Mouse (Mus musculus) thymus, adult 18-20 months (tissue): ENCODE results near the gene Wdr62.

ENCODE experiments used
- DNase-seq, 2 experiments: peaks; one replicate each; pipeline ENCODE4 v3.0.0; 2022; ENCODE audit warnings: mixed read lengths in 2 of 2

Wdr62 gene

DNA sequence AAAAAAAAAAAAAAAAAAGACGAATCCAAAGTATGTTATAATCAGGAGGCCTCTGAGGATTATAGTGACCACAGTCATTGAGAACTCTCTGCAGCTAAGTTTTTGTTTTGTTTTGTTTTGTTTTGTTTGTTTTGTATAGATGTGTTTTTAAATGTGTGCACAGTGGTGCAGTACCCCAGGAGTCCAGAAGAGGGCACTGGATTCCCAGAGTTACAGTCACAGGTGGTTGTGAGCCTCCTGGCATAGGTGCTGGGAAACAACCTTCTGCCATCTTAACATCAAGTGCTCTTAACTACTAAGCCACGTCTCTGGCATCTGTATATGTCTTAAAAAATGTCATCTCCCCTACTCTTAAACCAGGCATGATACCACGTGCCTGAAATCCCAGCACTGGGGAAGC, 20.7 kb upstream of the Wdr62 start:
- DNase-seq: no peak

DNA sequence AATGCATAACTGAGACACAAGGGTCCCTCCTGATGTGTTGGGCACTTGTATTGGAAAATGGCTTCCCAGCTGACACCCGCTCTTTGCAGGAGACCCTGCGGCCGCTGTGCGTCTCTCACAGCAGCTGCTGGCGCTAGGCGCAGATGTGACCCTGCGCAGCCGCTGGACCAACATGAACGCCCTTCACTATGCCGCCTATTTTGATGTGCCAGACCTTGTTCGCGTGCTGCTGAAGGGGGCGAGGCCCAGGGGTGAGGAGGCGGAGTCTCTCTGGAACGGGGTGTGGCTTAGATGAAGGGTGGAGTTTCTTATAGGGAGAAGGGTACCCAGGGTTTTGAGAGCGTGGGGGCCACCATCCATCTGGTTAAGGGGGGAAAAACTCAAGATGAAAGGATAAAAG, 17.0 kb upstream of the Wdr62 start:
- no peak for DNase-seq

DNA sequence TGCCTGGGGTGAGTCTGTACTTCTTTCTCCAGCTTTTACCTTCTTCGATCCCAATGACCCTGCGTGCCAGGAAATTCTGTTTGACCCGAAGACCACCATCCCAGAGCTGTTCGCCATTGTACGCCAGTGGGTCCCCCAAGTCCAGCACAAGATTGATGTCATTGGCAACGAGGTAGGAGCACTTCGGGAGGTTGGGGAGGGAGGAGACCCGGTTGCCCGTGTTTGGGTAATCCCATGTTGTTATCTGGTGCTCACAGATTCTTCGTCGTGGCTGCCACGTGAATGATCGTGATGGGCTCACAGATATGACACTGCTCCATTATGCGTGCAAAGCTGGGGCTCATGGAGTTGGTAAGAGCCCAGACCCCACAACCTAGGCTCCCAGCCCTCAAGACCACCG, 16.6 kb upstream of the Wdr62 start:
- DNase-seq: no peak

DNA sequence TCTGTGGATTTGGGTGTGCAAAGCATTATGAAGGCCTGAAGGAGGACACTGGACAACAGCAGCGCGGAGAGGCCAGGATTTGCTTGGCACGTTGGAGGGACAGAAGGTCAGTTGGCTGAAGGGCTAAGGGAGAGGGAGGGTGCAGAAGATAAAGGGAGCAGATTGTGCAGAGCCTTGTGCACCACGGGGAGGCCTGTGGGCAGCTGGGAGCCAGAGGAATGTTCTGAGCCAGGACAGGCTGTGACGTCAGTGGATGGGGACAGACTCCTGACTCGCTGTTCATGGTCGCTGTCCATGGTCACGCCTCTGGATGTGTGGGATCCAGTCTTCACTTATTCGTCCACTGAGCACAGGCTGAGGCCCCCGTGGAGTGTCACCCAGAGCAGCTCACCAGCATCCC, 14.9 kb upstream of the Wdr62 start:
- DNase-seq: no peak

DNA sequence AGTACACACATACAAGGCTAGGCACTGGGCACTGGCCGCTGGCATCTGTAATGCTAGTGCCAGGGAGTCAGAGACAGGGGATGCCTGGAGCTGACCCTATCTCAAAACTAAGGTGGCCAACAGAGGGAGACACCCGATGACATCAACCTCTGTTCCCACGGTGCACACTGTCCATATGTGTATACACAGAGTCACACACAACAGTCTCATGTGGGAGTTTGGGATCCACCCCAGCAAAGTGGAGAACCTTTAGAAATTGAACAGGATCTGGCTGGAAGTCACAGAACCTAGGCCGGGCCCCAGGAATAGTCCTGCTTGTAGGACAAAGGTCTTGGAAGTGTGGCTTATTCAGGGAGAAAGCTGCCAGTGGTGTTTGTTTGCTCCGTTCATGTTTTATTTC, 14.1 kb upstream of the Wdr62 start:
- no peak for DNase-seq

DNA sequence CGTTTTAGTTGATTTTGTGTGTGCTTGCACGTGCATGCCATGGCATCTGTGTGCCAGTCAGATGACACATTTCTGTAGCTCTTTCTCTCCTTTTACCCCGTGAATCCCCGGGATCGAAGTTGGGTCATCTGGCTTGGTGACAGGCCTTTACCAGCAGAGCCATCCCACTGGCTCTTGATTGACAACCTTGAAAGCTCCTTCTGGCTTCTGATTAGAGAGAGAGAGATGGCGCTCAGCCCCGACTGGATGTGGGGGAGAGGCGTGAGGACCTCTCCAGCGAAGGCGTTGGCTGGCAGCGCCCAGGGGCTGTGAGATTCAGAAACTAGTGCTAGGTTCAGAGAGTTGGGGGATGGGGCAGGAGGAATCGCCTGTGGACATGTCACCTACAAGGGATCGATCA, 13.6 kb upstream of the Wdr62 start:
- DNase-seq: no peak

DNA sequence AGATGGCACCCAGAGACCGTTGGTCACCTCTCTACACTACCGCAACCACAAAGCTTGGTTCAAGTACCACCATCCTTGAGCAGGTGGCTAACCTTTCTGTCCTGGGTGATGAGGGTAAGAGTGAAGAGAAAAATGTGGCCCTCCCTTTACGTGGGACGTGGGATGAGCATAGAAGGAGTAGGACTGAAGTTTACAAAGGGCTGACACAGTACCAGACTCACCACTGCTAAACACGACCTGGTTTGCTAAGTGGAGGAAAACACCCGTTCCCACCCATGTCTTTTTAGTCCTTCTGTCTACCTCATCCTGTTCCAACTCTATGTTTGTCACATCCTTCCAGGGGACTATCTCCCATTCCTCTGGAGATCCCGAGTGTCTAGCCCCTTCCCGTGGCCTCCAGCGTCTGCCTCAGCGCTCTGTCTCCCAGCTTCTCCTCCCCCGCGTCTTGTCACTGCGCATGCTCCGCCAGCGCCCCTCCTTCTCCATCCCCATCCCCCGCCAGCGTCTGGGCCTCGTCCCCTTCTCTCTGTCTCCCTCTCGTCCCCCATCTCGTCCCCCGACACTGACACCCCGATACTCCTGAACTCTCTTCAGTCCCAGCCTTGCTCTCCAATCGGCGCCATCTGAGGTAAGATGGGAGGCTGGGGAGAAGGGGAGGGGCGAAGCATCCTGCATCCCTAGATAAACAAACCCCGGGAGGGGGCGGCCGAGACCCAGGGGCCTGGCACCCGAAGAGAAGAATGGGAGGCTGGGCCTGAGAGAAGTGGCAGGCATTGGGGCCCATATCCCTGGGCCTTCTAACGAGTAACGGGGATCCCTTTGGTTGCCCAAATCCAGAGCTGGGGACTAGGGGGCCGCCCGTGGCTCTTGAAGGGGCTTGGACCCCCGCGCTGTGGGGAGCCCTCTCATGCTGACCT, 11.3 kb upstream of the Wdr62 start, which contains the start of gene Clip3:
Gene Clip3 (plus strand): TSS at position 514 of the 917 bp plus-strand sequence.
- DNase-seq: no peak

DNA sequence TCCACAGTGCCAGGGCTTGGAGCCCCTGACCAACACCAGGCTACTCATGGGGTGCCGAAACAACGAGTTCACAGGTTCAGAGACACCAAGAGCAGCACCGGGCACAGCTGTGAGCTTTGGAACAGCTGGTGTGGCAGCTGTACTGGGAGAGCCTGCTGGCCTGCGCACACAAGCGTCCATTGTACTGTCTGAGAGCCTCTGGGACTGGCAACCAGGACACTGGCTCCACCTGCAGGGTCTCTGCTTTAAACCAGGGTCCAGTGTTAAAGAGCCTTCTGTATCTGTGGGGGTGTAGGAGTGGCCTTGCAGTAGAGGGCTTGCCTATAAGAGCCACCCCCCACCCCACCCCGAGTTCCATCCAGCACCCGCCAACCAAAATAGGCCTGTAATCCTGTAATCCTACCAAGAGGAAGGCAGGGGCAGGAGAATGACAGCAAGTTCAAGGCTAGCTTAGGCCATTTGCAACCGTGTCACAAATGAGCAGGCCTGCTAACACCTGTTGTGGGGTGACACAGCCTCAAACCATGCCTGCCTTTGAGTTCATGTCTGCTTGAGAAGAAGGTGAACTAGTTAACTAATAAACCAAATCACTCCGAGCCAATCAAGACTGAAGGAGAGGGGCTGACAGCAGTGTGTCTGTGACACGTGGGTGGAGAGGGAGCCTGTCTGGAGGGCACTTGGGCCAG, 9.6 kb upstream of the Wdr62 start:
- no peak for DNase-seq

DNA sequence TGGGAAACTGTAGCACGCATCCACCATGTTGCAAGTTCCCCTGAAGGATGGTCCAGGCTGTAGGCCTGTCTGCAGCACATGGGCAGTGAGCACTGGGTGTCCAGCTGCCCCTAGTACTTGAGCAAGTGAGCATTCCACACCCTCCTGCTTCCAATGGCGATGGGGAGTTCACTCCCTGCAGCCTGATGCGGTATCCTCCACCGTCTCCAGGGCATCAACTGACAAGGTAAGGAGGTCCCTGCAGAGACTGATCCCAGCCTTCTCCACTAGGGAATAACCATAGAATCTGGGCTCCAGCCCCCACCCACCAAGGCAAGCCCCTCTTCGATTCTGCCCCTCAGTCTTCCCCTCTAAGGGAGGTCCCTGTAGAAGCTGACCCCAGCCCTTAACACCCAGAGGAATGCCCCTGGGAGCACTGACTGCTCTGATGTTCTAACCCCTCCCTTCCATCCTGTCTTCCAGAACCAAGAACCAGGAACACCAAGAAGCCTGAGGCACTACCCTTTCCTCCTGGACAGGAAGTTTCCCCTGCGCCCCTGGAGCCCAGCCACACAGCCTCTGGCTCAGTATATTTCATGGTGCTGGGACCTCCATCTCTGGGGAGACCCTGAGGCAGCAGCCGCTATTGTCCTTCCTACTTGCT, 9.0 kb upstream of the Wdr62 start:
- no peak for DNase-seq

DNA sequence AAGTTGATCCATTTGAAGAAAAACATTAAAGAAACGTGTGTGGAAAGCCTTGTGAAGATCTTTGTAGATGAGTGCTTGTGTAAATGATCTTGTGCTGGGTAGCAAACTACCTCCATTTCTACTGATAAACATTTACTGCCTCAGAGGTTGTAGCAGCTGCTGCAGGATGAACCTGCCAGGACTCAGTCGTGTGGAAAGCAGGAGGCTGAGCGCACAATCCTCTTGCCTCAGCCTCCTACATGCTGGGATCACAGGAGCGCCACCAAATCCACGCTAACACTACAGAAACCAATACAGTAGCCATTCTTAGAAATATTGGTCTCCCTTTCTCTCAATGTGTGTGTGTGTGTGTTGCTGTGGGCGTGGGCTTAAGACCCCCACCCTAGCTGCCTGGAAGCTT, 7.8 kb upstream of the Wdr62 start:
- no peak for DNase-seq

DNA sequence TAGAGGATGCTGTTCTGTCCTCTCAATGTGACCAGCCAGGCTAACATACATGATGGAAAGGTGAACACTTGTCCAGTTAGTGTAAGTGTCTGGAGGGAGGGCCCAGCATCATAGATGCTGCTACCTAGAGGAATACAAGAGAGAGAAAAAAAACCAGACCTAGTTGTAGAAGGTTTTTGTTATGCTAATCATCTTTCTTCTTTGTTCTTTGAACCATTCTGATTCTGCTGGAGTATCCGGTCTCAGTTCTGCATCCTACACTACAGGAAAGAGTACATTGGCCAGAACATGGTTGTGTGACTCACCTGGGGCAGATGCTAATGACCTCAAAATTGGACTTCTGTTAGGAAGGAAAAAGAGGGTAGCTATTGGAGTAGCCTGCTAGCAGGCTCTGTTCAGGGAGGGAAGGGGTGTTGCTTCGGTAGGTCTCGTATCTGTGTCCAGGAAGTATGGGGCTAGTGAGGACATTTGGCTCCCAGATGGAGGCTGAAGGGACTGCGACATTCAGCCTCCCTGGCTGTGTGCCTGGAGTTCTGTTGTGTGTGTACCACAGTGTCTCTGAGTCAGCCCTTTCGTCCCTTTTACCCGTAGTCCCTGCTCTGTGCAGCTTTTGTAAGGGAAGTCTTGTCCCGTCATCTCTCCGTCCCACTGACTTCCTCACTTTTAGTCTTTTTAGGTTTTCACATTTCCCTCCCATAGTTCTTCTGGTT, 6.6 kb upstream of the Wdr62 start:
- DNase-seq: no peak

DNA sequence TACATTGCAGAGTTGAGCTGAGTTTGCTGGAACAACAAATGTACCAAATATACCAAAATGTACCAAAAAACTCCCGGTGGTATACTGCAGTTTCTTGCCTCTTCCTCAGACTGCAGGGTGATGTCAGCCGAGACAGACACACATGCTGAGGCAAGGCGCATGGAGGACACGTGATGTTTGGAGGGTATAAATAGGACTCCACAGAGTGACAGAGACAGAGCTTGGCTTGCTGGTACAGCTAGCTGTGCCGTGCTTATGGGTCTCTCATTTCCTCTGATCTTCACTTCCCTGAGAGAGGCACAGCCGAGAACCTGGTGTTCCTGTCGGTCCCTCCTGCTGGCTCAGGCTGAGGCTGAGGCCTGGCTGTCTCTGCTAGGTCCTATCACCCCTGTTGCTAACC, 2.5 kb upstream of the Wdr62 start:
- DNase-seq: no peak

DNA sequence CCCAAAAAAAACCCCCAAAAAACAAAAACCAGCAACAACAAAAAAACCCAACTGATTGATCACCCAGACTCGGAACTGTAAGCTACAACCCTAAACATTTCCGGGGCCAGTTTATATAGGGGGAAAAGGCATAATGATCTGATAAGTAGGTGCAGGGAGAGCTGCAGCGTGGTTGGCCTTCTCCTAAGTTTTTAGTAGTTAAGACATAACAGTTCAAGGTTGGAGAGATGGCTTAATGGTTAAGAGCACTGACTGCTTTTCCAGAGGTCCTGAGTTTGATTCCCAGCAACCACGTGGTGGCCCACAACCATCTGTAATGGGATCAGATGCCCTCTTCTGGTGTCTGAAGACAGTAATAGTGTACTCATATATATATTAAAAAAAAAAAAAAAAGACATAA, 1.3 kb upstream of the Wdr62 start:
- DNase-seq: no peak

DNA sequence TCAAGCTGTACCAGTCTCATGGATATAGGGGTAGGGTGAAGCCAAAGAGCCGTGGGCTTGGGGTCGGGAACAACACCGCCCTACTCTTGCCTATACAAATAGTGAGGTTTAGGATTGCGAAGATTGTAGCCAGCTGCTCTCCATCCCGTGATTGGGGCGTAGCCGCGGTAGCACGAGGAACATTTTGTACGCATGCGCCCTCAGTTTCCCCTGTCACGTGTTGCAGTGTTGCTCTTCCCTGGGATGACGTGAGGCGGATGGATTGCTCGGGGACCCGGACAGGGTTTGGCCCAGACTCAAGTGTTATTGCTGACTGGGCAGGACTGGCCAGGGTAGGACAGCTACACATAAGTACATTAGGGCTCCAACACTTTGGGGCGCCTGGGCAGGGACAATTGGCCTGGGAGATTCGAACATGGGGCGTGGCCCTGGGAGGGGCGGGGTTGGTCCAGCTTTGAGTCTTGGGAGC, 485 bp upstream of the Wdr62 start:
- DNase-seq: peak; percentile 64 to 76

DNA sequence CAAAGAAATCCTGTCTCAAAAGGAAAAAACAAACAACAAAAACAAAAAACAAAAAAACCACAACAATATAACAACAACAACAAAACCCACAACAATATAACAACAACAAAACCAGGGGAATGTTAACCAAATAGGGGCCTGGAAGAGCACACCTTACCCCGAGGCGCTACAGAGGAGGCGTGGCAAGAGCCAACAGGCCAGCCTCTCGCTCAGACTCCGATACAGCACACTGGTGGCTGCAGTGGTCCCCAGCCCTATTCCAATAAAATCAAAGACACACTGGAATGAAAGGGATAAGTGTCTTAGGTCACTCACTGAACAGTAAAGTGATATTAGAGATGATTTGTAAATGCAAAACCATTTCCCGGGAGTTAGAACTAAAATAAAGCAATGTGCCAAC, 683 bp downstream of the Wdr62 start:
- no peak for DNase-seq

DNA sequence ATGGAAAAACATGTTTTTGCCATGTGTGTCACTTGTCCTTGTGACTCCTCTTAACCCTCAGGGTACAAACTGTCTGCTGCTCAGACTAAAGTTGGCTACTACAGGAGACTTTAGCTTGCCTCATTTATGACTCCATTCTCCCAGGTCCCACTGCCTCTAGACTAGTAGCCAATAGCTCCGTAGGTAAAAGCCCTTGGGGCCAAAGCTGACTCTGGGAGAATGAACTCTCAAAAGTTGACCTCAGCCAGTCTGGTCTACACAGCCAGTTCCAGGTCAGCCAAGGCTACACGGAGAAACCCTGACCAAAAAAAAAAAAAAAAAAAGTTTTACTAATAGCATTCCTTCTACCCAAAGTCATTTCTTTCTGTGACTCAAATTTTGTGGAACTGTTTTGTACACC, 1.3 kb downstream of the Wdr62 start:
- DNase-seq: no peak

DNA sequence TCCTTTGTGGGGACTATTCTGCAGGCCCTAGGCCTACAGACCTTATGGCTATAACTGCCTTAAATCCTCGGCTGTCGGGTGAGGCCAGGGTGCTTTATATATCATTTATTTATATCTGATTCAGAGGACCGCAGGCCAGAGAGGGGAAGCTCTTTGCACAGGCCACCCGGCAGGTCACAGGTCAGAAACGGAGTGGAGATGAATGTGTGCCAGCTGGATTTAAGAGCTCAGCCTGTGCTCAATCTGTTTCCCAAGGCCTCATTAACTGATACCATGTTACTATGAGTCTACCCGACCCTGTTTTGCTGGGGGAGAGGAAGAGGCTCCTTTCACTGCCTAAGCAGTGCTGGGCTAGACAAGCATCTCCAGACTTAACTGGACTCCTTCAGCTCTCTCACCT, 5.8 kb downstream of the Wdr62 start:
- DNase-seq: no peak

DNA sequence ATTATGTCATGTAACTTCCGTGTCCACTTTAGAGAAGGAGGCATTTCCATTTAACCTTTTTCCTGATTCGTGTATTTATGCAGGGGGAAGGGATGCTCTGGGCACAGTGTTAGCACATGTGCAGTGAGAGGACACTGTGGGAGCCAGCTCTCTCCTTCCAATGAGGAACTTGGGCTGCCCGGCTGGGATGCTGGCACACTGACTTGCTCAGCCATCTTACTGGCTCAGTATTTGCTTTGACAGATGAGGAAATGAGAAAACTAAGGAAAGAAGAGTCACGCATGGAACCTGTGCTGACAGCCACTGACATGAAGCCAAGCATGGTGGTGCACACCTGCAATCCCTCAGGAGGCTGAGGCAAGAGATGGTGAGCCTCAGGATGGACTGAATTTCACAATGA, 10.6 kb downstream of the Wdr62 start:
- no peak for DNase-seq

DNA sequence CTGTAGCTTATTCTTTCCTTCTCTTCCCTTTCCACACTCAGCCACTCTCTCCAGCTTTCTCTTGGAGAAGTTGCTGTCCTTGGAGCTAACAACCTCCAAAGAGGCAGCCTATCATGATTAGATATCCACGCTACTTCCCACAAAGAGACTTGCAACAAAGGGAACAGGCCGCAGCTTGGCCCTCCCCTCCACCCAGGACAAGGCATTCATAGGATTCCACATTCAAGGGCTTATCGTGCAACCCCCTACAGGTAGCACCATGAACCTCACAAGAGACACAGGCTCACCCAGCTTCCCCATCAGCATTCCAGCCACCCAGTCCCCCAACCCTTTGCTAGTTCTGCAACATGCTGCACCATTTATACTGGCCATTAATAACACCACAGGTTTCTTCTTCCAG, 13.4 kb downstream of the Wdr62 start:
- no peak for DNase-seq

DNA sequence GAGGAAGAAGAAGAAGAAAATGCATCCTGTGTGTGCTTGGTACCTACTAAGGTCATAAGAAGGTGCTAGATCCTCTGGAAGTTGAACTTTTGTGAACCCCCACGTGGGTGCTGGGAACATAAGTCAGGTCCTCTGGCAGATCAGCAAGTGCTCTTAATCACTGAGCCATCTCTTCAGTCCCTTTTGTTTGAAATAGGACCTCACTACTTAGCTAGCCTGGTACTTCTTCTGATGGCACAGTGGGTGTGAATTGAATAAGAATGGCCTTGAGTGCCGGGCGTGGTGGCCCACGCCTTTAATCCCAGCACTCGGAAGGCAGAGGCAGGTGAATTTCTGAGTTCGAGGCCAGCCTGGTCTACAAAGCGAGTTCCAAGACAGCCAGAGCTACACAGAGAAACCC, 14.3 kb downstream of the Wdr62 start:
- no peak for DNase-seq

DNA sequence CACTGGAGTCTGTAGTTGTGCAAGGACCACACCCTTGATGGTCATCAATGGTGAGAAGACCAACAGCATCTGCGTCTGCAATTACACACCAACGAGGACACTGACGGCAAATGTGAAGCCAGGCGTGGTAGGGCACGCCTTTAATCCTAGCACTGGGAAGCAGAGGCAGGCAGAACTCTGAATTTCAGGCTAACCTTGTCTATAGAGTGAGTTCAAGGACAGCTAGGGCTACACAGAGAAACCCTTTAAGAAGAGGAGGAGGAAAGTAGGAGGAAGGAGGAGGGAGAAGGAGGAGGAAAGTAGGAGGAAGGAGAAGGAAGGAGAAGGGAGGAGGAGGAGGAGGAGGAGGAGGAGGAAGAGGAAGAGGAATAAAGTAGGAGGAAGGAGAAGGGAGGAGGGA, 14.7 kb downstream of the Wdr62 start:
- DNase-seq: no peak

DNA sequence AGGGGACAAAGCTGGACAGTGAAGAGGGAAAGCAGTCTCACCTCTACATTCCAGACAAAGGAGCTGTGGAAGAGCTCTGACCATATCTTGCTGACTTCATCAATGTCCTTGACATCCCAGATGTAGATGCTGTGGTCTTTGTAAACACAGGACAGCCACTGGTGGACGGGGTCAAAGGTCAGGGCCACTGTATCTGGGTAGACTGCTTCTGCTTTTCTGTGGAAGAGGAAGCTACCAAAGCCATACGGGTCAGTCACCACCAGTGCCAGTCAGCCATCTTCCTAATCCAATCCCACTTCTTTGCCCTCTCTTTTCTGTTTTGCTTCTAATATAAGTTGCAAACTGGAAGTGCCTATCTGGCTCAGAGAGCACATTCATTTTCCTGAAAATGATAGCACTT, 15.2 kb downstream of the Wdr62 start:
- no peak for DNase-seq
